Mouse (Mus musculus) heart, postnatal 0 days (tissue): ENCODE measurements around the gene Sh3d19. TPM values are rescaled to one million over a fixed set of nuclear protein-coding genes. Genes with fewer than 3 reads are reported as not detected.
A peak's percentile ranks its signal among the peaks of the same experiment; 100 is the strongest.

ENCODE experiments used
- ATAC-seq: fragments of 200-750 bp; cut with Nextera tagmentation; 2 replicates; pipeline ENCODE4 v1.8.0; 2017; ENCODE audit warnings: low read depth, moderate number of reproducible peaks, moderate library complexity; ENCODE audit not compliant: insufficient read depth
- DNase-seq: peaks from one replicate; pipeline ENCODE4 v3.0.0-alpha.2; 2016; ENCODE audit warnings: low spot score
- H3K27ac ChIP-seq: fragments of 300-500 bp; sonication (generic); 2 replicates; pipeline ENCODE4 v1.5.1; 2014; ENCODE audit warnings: low read depth, mild to moderate bottlenecking
- H3K27me3 ChIP-seq: fragments of 300-500 bp; sonication (generic); 2 replicates; pipeline ENCODE4 v1.6.1; 2014; ENCODE audit warnings: low read length, mixed read lengths; ENCODE audit not compliant: control insufficient read depth, insufficient read depth
- H3K36me3 ChIP-seq: fragments of 300-500 bp; sonication (generic); replicated peaks from 2 replicates; pipeline ENCODE4 v1.6.1; 2014; ENCODE audit warnings: low read length, mixed read lengths; ENCODE audit not compliant: control insufficient read depth, insufficient read depth
- H3K4me1 ChIP-seq: fragments of 300-500 bp; sonication (generic); 2 replicates; pipeline ENCODE4 v1.6.1; 2014; ENCODE audit warnings: antibody characterized with exemption; ENCODE audit not compliant: control insufficient read depth, insufficient read depth
- H3K4me2 ChIP-seq: fragments of 300-500 bp; sonication (generic); 2 replicates; pipeline ENCODE4 v1.6.1; 2014; ENCODE audit warnings: low read depth, mild to moderate bottlenecking, low read length, moderate library complexity
- H3K4me3 ChIP-seq: fragments of 300-500 bp; sonication (generic); 2 replicates; pipeline ENCODE4 v1.5.1; 2014; ENCODE audit warnings: low read depth, low read length
- H3K9ac ChIP-seq: fragments of 300-500 bp; sonication (generic); replicated peaks from 2 replicates; pipeline ENCODE4 v1.6.1; 2014; ENCODE audit warnings: low read depth, low read length, mixed read lengths
- H3K9me3 ChIP-seq: fragments of 300-500 bp; sonication (generic); replicated peaks from 2 replicates; pipeline ENCODE4 v1.6.1; 2016; ENCODE audit warnings: low read length; ENCODE audit not compliant: control insufficient read depth
- CTCF ChIP-seq: IDR thresholded peaks from 2 replicates; pipeline ENCODE4 v1.5.1; 2016; ENCODE audit warnings: antibody characterized with exemption, control low read depth, low read depth
- EP300 ChIP-seq: IDR thresholded peaks from 2 replicates; pipeline ENCODE4 v1.6.1; 2016; ENCODE audit warnings: antibody characterized with exemption, low read depth
- WGBS: fragments of 180-500 bp; shearing (Covaris S2); extraction: QIAGEN DNeasy Blood & Tissue Kit; methylation state at CpG from one replicate; pipeline ENCODE4 v1.1.7; 2014; 5-methylcytosine and 5-hydroxymethylcytosine counted together
- polyA plus RNA-seq: library from polyadenylated mRNA; unstranded; fragments of >200 nt; fragmentation: Nextera tagmentation; extraction: Ambion mirVana; gene quantifications from 2 replicates; pipeline ENCODE4 v1.2.1, GENCODE M21; 2015
- total RNA-seq: library from RNA; depleted of rRNA; stranded (reverse); fragments of >200 nt; gene quantifications from 2 replicates; pipeline ENCODE4 v1.2.3, GENCODE M21; 2014; ENCODE audit warnings: low replicate concordance

Sh3d19 gene
- total and polyA plus RNA-seq, 2 experiments from 2014 or later = 7.4 to 52.6 TPM

DNA sequence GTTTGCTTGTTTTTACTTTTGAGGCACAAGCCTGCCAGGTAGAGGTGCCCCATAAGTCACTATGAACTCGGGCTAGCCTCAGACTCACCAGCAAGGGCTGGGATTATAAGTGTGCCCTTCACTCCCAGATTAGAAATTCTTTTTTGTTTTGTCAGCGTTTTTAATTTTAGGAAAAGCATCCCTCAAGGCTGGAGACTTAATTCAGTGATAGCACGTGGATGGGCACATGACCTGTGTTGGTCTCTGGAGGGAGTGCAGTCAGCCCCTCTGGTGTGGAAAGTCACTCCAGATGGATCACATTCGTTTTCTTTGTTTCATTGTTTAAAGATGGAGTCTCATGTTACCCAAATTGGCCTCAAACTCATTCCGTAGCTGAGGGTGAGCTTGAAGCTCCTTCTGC, 102.0 kb downstream of the Sh3d19 start:
- WGBS = 82% methylated on average over 5 of the region's 5 CpGs
- Histone ChIP-seq H3K36me3 (no peaks in the 10 kb centered on the region), H3K4me3 (no peak overlapping the region), H3K27me3 (no peaks in the 10 kb centered on the region), H3K9me3 (no peaks in the 10 kb centered on the region), H3K4me2 (no peak overlapping the region), H3K27ac (no peak overlapping the region), H3K9ac (no peak overlapping the region), H3K4me1 (no peaks in the 10 kb centered on the region)
- TF ChIP-seq CTCF (no peak), EP300 (no peak)
- ATAC-seq = no peak
- DNase-seq = no peak

DNA sequence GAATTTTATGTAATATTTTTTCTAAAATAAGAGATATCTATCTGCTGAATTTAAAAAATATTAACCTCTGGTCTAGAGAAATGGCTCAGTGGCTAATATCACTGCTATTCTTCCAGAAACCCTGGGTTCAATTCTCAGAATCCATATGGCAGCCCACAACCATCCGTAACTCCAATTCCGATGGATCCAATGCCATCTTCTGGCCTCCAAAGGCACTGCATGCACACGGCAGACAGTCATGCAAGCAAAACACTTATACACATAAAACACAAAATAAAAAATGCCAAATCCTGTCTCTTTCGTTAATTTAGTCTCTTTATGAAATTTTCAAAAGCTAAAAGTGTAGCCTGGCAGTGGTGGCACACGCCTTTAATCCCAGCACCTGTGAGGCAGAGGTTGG, 104.7 kb downstream of the Sh3d19 start:
- TF ChIP-seq EP300 (no peak), CTCF (peak; percentile 25)
- no peak for ATAC-seq
- H3K9ac ChIP-seq = no peak overlapping the region
- no peaks in the 10 kb centered on the region for H3K9me3 ChIP-seq
- no peak overlapping the region for H3K27ac ChIP-seq
- H3K4me2 ChIP-seq = no peak overlapping the region
- 93% methylated on average over 5 of the region's 5 CpGs for WGBS
- no peak overlapping the region for H3K4me3 ChIP-seq
- H3K36me3 ChIP-seq = no peaks in the 10 kb centered on the region
- H3K4me1 ChIP-seq = no peaks in the 10 kb centered on the region
- DNase-seq = no peak
- no peaks in the 10 kb centered on the region for H3K27me3 ChIP-seq

GRCm38 (mm10) chr3:86076511-86077283, 105.8 kb downstream of the Sh3d19 start:
- H3K4me1 ChIP-seq = no peaks in the 10 kb centered on the region
- H3K4me3 ChIP-seq = no peak overlapping the region
- H3K27ac ChIP-seq = no peak overlapping the region
- TF ChIP-seq EP300 (no peak), CTCF (no peak)
- no peak overlapping the region for H3K9ac ChIP-seq
- WGBS = 47% methylated on average over 14 of the region's 14 CpGs
- no peak for ATAC-seq
- no peak overlapping the region for H3K4me2 ChIP-seq
- no peaks in the 10 kb centered on the region for H3K9me3 ChIP-seq
- H3K36me3 ChIP-seq = no peaks in the 10 kb centered on the region
- no peak for DNase-seq
- H3K27me3 ChIP-seq = no peaks in the 10 kb centered on the region

GRCm38 (mm10) chr3:86083051-86083450, 112.1 kb downstream of the Sh3d19 start:
- H3K36me3 ChIP-seq = peaks cover 20% of the 10 kb centered on the region; the same call in 1 of the 2 replicates
- no peak overlapping the region for H3K9ac ChIP-seq
- no peak overlapping the region for H3K27ac ChIP-seq
- 91% methylated on average over 8 of the region's 8 CpGs for WGBS
- no peaks in the 10 kb centered on the region for H3K9me3 ChIP-seq
- H3K27me3 ChIP-seq = no peaks in the 10 kb centered on the region
- no peak overlapping the region for H3K4me3 ChIP-seq
- H3K4me2 ChIP-seq = no peak overlapping the region
- DNase-seq (no peak), ATAC-seq (no peak)
- no peaks in the 10 kb centered on the region for H3K4me1 ChIP-seq
- TF ChIP-seq EP300 = no peak
- no peak for TF ChIP-seq CTCF

DNA sequence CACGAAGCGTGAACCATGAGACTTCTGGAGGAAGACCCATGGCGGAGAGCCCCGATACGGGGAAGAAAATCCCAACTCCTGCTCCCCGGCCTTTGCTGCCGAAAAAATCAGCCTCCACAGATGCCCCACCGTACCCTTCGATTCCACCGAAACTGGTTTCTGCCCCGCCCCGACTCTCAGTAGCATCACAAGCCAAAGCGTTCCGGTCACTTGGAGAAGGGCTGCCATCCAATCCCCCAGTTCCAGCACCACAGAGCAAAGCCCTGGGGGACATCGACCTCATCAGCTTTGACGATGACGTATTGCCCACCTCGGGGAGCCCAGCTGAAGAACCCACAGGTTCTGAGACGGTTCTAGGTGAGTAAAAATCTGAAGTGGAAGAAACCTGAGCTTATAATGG, 114.1 kb downstream of the Sh3d19 start:
- Histone ChIP-seq H3K4me1 (no peaks in the 10 kb centered on the region), H3K4me3 (no peak overlapping the region), H3K9ac (no peak overlapping the region), H3K27ac (no peak overlapping the region), H3K9me3 (no peaks in the 10 kb centered on the region), H3K27me3 (no peaks in the 10 kb centered on the region), H3K36me3 (peaks cover 20% of the 10 kb centered on the region; the same call in 1 of the 2 replicates), H3K4me2 (no peak overlapping the region)
- ATAC-seq (no peak), DNase-seq (no peak)
- WGBS = 92% methylated on average over 19 of the region's 19 CpGs
- TF ChIP-seq CTCF (no peak), EP300 (no peak)

GRCm38 (mm10) chr3:86087872-86088271, 117.0 kb downstream of the Sh3d19 start:
- no peak for DNase-seq
- H3K9me3 ChIP-seq = no peaks in the 10 kb centered on the region
- no peaks in the 10 kb centered on the region for H3K4me1 ChIP-seq
- no peak overlapping the region for H3K9ac ChIP-seq
- no peak overlapping the region for H3K4me2 ChIP-seq
- TF ChIP-seq EP300 = no peak
- TF ChIP-seq CTCF = no peak
- WGBS = 79% methylated on average over 3 of the region's 3 CpGs
- no peak overlapping the region for H3K27ac ChIP-seq
- H3K36me3 ChIP-seq = peaks cover 22% of the 10 kb centered on the region; the same call in 1 of the 2 replicates
- H3K4me3 ChIP-seq = no peak overlapping the region
- H3K27me3 ChIP-seq = no peaks in the 10 kb centered on the region
- ATAC-seq = no peak
